Comparison of ENCODE assay signal across 13 mouse cellular contexts in the genomic region with DNA sequence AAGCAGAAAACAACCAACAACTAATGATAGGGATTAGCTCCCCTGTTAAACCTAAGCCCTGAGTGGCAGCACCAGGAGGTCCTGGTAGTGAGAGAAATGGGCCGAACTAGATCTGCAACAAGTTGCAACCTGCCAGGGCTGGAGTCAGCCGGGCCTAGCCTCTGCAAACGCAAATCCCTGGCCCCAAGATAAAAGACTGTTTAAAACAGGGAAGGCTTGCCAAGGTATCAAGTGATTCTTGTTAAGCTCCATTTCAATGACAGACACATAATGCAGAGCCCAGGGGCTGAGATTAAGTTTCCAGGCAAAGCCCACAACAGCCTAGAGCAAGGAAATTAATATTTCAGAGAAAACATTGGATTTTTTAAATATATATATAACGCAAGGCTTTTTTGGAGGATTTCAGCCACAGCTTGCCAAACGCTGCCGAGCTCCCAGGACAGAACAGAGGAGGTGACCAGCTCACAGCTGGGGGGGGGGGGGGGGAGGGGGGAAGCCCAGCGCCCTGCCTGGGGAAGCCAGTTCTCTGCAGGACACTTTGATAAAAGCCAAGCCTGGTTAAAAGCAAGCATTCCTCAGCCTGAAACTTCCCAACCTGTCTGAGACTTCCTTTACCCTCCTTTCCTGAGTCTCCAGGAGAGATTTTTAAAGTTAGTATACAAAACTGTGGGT. TPM values are rescaled to one million over a fixed set of nuclear protein-coding genes. Genes with fewer than 3 reads are reported as not detected.
DNase-seq lines count a peak whose midpoint lies in the region; ATAC-seq lines count a peak whose summit lies in the region.
"Had no signal": no experiment of that assay in that cellular context is flagged by ENCODE, and none has a peak within 500 bp of the region (broad histone marks: within the 10 kb centered on the region; RNA-seq: fewer than 3 reads in every experiment).

No protein-coding gene starts in this region.

- peaks cover 3% of the 10 kb centered on the region; the same call in 1 of the 2 replicates for H3K4me1 ChIP-seq in hindbrain, embryonic 13.5 days (replicated peaks)
- no peaks in the 10 kb centered on the region for H3K4me1 ChIP-seq in hindbrain, embryonic 11.5 days (replicated peaks; ENCODE audit: control insufficient read depth, insufficient read depth, low read length)
- no peaks in the 10 kb centered on the region for H3K4me1 ChIP-seq in midbrain, embryonic 14.5 days (ENCODE audit: control insufficient read depth, insufficient read depth, low read length)
- H3K4me1 ChIP-seq in midbrain, embryonic 11.5 days (ENCODE audit: control insufficient read depth, insufficient read depth, low read length), result peaks cover 11% of the 10 kb centered on the region
- H3K4me1 ChIP-seq in heart, embryonic 15.5 days (replicated peaks), result peaks cover 57% of the 10 kb centered on the region

- 0 out of 2 replicates have a peak overlapping the region, but pooled peaks have one; percentile 2 for H3K27ac ChIP-seq in hindbrain, embryonic 13.5 days
- no peak overlapping the region for H3K27ac ChIP-seq in hindbrain, embryonic 11.5 days (ENCODE audit: low read depth, low read length)
- no peak overlapping the region for H3K27ac ChIP-seq in midbrain, embryonic 14.5 days (replicated peaks; ENCODE audit: low read depth, low read length)
- H3K27ac ChIP-seq in midbrain, embryonic 11.5 days (ENCODE audit: low read depth, low read length), result no peak overlapping the region
- H3K27ac ChIP-seq in heart, embryonic 15.5 days, result peak overlapping the region; percentile 56
- H3K27ac ChIP-seq: liver, embryonic 14.5 days had no signal

- ATAC-seq in hindbrain, embryonic 13.5 days (ENCODE audit: low FRiP score), result no peak
- ATAC-seq in hindbrain, embryonic 11.5 days (ENCODE audit: low FRiP score), result no peak
- ATAC-seq in midbrain, embryonic 14.5 days (ENCODE audit: low FRiP score, low TSS enrichment), result no peak
- ATAC-seq in midbrain, embryonic 11.5 days (ENCODE audit: low FRiP score), result no peak
- peak; percentile 41; the same call in 1 of the 2 replicates for ATAC-seq in heart, embryonic 15.5 days (replicated peaks; ENCODE audit: insufficient number of reproducible peaks, insufficient read depth, low FRiP score, low read depth)

- no peaks in the 10 kb centered on the region for H3K9me3 ChIP-seq in hindbrain, embryonic 13.5 days
- H3K9me3 ChIP-seq in hindbrain, embryonic 11.5 days (ENCODE audit: control insufficient read depth, low read length), result no peaks in the 10 kb centered on the region
- no peaks in the 10 kb centered on the region for H3K9me3 ChIP-seq in midbrain, embryonic 14.5 days (ENCODE audit: control insufficient read depth, low read length)
- no peaks in the 10 kb centered on the region for H3K9me3 ChIP-seq in midbrain, embryonic 11.5 days (ENCODE audit: control insufficient read depth, low read length)
- no peaks in the 10 kb centered on the region for H3K9me3 ChIP-seq in heart, embryonic 15.5 days (replicated peaks)

- H3K4me3 ChIP-seq in hindbrain, embryonic 13.5 days, result no peak overlapping the region
- no peak overlapping the region for H3K4me3 ChIP-seq in hindbrain, embryonic 11.5 days (ENCODE audit: low read depth, low read length)
- no peak overlapping the region for H3K4me3 ChIP-seq in midbrain, embryonic 14.5 days (replicated peaks; ENCODE audit: low read depth, low read length)
- no peak overlapping the region for H3K4me3 ChIP-seq in midbrain, embryonic 11.5 days (ENCODE audit: low read depth, low read length)
- no peak overlapping the region for H3K4me3 ChIP-seq in heart, embryonic 15.5 days

- no peaks in the 10 kb centered on the region for H3K36me3 ChIP-seq in hindbrain, embryonic 13.5 days
- H3K36me3 ChIP-seq in hindbrain, embryonic 11.5 days (ENCODE audit: control insufficient read depth, insufficient read depth, low read length), result no peaks in the 10 kb centered on the region
- H3K36me3 ChIP-seq in midbrain, embryonic 14.5 days (ENCODE audit: control insufficient read depth, insufficient read depth, low read length), result no peaks in the 10 kb centered on the region
- H3K36me3 ChIP-seq in midbrain, embryonic 11.5 days (ENCODE audit: control insufficient read depth, insufficient read depth, low read length), result no peaks in the 10 kb centered on the region
- H3K36me3 ChIP-seq in heart, embryonic 15.5 days, result peaks cover 4% of the 10 kb centered on the region; the same call in 1 of the 2 replicates

- DNase-seq in hindbrain, embryonic 11.5 days (ENCODE audit: low spot score), result no peak
- peak; percentile 50 for DNase-seq in midbrain, embryonic 14.5 days
- DNase-seq in midbrain, embryonic 11.5 days (ENCODE audit: low spot score, missing footprints), result no peak
- DNase-seq in right cerebral cortex, postnatal 14 days, result no peak
- no peak for DNase-seq in cerebellum, adult 11 months
- DNase-seq in adrenal gland, adult (ENCODE audit: inconsistent age in 2 of 2, low spot score in 1 of 2), result no peak
- DNase-seq: cerebellum, postnatal 25 days; kidney, adult 18-20 months had no signal

- 32% methylated on average over 7 of the region's 7 CpGs for WGBS in hindbrain, embryonic 13.5 days
- WGBS in hindbrain, embryonic 11.5 days, result 37% methylated on average over 6 of the region's 7 CpGs
- WGBS in midbrain, embryonic 14.5 days, result 11% methylated on average over 6 of the region's 7 CpGs
- 11% methylated on average over 6 of the region's 7 CpGs for WGBS in midbrain, embryonic 11.5 days
- WGBS in heart, embryonic 15.5 days, result 11% methylated on average over 7 of the region's 7 CpGs

- H3K9ac ChIP-seq in hindbrain, embryonic 13.5 days, result no peak overlapping the region
- H3K9ac ChIP-seq in hindbrain, embryonic 11.5 days (ENCODE audit: low read depth, low read length), result no peak overlapping the region
- H3K9ac ChIP-seq in midbrain, embryonic 14.5 days (replicated peaks; ENCODE audit: low read length), result no peak overlapping the region
- no peak overlapping the region for H3K9ac ChIP-seq in midbrain, embryonic 11.5 days (ENCODE audit: low read length)
- H3K9ac ChIP-seq in heart, embryonic 15.5 days, result no peak overlapping the region
- H3K9ac ChIP-seq: liver, embryonic 14.5 days had no signal

- no peaks in the 10 kb centered on the region for H3K27me3 ChIP-seq in hindbrain, embryonic 13.5 days
- no peaks in the 10 kb centered on the region for H3K27me3 ChIP-seq in hindbrain, embryonic 11.5 days (ENCODE audit: control insufficient read depth, insufficient read depth, low read length)
- H3K27me3 ChIP-seq in midbrain, embryonic 14.5 days (ENCODE audit: control insufficient read depth, insufficient read depth, low read length), result no peaks in the 10 kb centered on the region
- H3K27me3 ChIP-seq in midbrain, embryonic 11.5 days (ENCODE audit: control insufficient read depth, insufficient read depth, low read length), result no peaks in the 10 kb centered on the region
- no peaks in the 10 kb centered on the region for H3K27me3 ChIP-seq in heart, embryonic 15.5 days
- H3K27me3 ChIP-seq: CH12.LX; megakaryocyte, embryonic 14.5 days had no signal

- no peak overlapping the region for H3K4me2 ChIP-seq in hindbrain, embryonic 13.5 days
- no peak overlapping the region for H3K4me2 ChIP-seq in hindbrain, embryonic 11.5 days (replicated peaks; ENCODE audit: low read depth, low read length)
- no peak overlapping the region for H3K4me2 ChIP-seq in midbrain, embryonic 14.5 days (ENCODE audit: low read length)
- H3K4me2 ChIP-seq in midbrain, embryonic 11.5 days, result no peak overlapping the region
- 0 out of 2 replicates have a peak overlapping the region, but pooled peaks have one; percentile 1 for H3K4me2 ChIP-seq in heart, embryonic 15.5 days

RNA-seq across cellular contexts. Expression of a gene that starts 24.3 kb away (rescaled TPM):
- 8.9 and 9.0 TPM in 2 replicates for polyA plus RNA-seq in hindbrain, embryonic 13.5 days (2015; fragmentation: Nextera tagmentation; extraction: Ambion mirVana)
- 8.8 and 10.9 TPM in 2 replicates for polyA plus RNA-seq in hindbrain, embryonic 11.5 days (2014; fragmentation: Nextera tagmentation; extraction: Ambion mirVana)
- 3.6 and 10.4 TPM in 2 replicates for polyA plus RNA-seq in midbrain, embryonic 14.5 days (2014; fragmentation: Nextera tagmentation; extraction: Ambion mirVana)
- 8.1 and 9.2 TPM in 2 replicates for polyA plus RNA-seq in midbrain, embryonic 11.5 days (2014; fragmentation: Nextera tagmentation; extraction: Ambion mirVana)
- 20.2 and 29.5 TPM in 2 replicates for polyA plus RNA-seq in heart, embryonic 15.5 days (2015; fragmentation: Nextera tagmentation; extraction: Ambion mirVana)

Comparison
In these comparisons a context has a peak if more than half of its experiments do, and no peak if none do; other contexts are left out.
1. H3K27ac ChIP-seq: peak in hindbrain, embryonic 13.5 days (single experiment) and heart, embryonic 15.5 days (single experiment); none in hindbrain, embryonic 11.5 days (single experiment), midbrain, embryonic 14.5 days (single experiment) and midbrain, embryonic 11.5 days (single experiment).